Mouse (Mus musculus) liver, adult 2 months (tissue): Measurements from ENCODE around the gene Parpbp. TPM values are rescaled to one million over a fixed set of nuclear protein-coding genes. Genes with fewer than 3 reads are reported as not detected.
A peak's percentile ranks its signal among the peaks of the same experiment; 100 is the strongest.

Experiments used
- DNase-seq: peaks from one replicate; pipeline ENCODE4 v3.0.0-alpha.2; 2011; ENCODE audit warnings: low read depth, low spot score; ENCODE audit errors: extremely low read depth
- H3K27ac ChIP-seq: fragments of 200-500 bp; replicated peaks from 2 replicates; pipeline ENCODE4 v1.5.1; 2012; ENCODE audit warnings: low read depth, mild to moderate bottlenecking, control low read depth, inconsistent platforms, low read length; ENCODE audit not compliant: insufficient read depth
- H3K27me3 ChIP-seq: fragments of 200-500 bp; 2 replicates; pipeline ENCODE4 v1.6.1; 2012; ENCODE audit warnings: mild to moderate bottlenecking, moderate library complexity, low read length, inconsistent platforms; ENCODE audit not compliant: control insufficient read depth, insufficient read depth
- H3K36me3 ChIP-seq: fragments of 200-500 bp; 2 replicates; pipeline ENCODE4 v1.6.1; 2012; ENCODE audit warnings: low read length, inconsistent platforms; ENCODE audit not compliant: control insufficient read depth, insufficient read depth
- H3K4me1 ChIP-seq: fragments of 200-500 bp; 2 replicates; pipeline ENCODE4 v1.6.1; 2011; ENCODE audit warnings: low read length; ENCODE audit not compliant: control insufficient read depth, insufficient read depth
- H3K4me3 ChIP-seq: fragments of 200-500 bp; 2 replicates; pipeline ENCODE4 v1.5.1; 2011; ENCODE audit warnings: low read depth, mild to moderate bottlenecking, control low read depth, low read length, moderate library complexity; ENCODE audit not compliant: insufficient read depth
- H3K79me2 ChIP-seq: fragments of 200-500 bp; 2 replicates; pipeline ENCODE4 v1.6.1; 2012; ENCODE audit warnings: inconsistent platforms, mild to moderate bottlenecking, low read length, moderate library complexity; ENCODE audit not compliant: control insufficient read depth, insufficient read depth
- H3K9ac ChIP-seq: fragments of 200-500 bp; 2 replicates; pipeline ENCODE4 v1.6.1; 2012; ENCODE audit warnings: low read depth, mild to moderate bottlenecking, control low read depth, inconsistent platforms, low read length
- CTCF ChIP-seq: fragments of 200-500 bp; IDR thresholded peaks from 2 replicates; pipeline ENCODE4 v1.5.1; 2011; ENCODE audit warnings: low read depth, low read length, control low read depth
- POLR2A ChIP-seq: fragments of 200-500 bp; IDR thresholded peaks from 2 replicates; pipeline ENCODE4 v1.6.1; 2011; ENCODE audit warnings: low read length, control low read depth; ENCODE audit not compliant: insufficient read depth; ENCODE audit errors: extremely low read depth
- WGBS: fragments of 180-500 bp; shearing (Covaris S2); methylation state at CpG from one replicate; pipeline ENCODE4 v1.1.7; 2018; 5-methylcytosine and 5-hydroxymethylcytosine counted together
- polyA plus RNA-seq: library from polyadenylated mRNA; depleted of rRNA; stranded (reverse); fragments of >200 nt; gene quantifications from 2 replicates; pipeline ENCODE4 v1.2.3, GENCODE M21; 2012
- total RNA-seq: library from RNA; depleted of rRNA; stranded (reverse); fragments of >200 nt; gene quantifications from 2 replicates; pipeline ENCODE4 v1.2.3, GENCODE M21; 2014

The Parpbp gene
- total and polyA plus RNA-seq, 2 experiments = 0.02 to 0.09 TPM

GRCm38 (mm10) chr10:88151658-88152057 lies 4.9 kb upstream of the Parpbp start:
- no peak for DNase-seq
- no peak overlapping the region for H3K9ac ChIP-seq
- no peaks in the 10 kb centered on the region for H3K79me2 ChIP-seq
- 94% methylated on average over 6 of the region's 6 CpGs for WGBS
- peaks cover 23% of the 10 kb centered on the region for H3K36me3 ChIP-seq
- H3K27ac ChIP-seq = no peak overlapping the region
- no peak overlapping the region for H3K4me3 ChIP-seq
- TF ChIP-seq CTCF = no peak
- TF ChIP-seq POLR2A = no peak
- H3K4me1 ChIP-seq = no peaks in the 10 kb centered on the region; the same call in 1 of the 2 replicates
- no peaks in the 10 kb centered on the region for H3K27me3 ChIP-seq

- Histone ChIP-seq H3K36me3 (peaks cover 23% of the 10 kb centered on the region), H3K4me3 (no peak overlapping the region), H3K79me2 (no peaks in the 10 kb centered on the region), H3K27ac (no peak overlapping the region), H3K27me3 (no peaks in the 10 kb centered on the region), H3K9ac (no peak overlapping the region), H3K4me1 (no peaks in the 10 kb centered on the region; the same call in 1 of the 2 replicates)
- 86% methylated on average over 4 of the region's 4 CpGs for WGBS
- no peak for TF ChIP-seq POLR2A
- no peak for TF ChIP-seq CTCF
- DNase-seq = no peak
Measured at GRCm38 (mm10) chr10:88150381-88150780, 3.6 kb upstream of the Parpbp start.

- H3K4me3 ChIP-seq = peak overlapping the region; percentile 78
- H3K27ac ChIP-seq = no peak overlapping the region
- no peaks in the 10 kb centered on the region; the same call in 1 of the 2 replicates for H3K4me1 ChIP-seq
- no peaks in the 10 kb centered on the region for H3K27me3 ChIP-seq
- H3K36me3 ChIP-seq = peaks cover 5% of the 10 kb centered on the region
- 14% methylated on average over 7 of the region's 7 CpGs for WGBS
- DNase-seq = no peak
- TF ChIP-seq POLR2A (no peak), CTCF (no peak)
- H3K79me2 ChIP-seq = no peaks in the 10 kb centered on the region
- no peak overlapping the region for H3K9ac ChIP-seq
Measured at GRCm38 (mm10) chr10:88146187-88146586, 554 bp downstream of the Parpbp start.

- no peaks in the 10 kb centered on the region for H3K27me3 ChIP-seq
- TF ChIP-seq POLR2A (no peak), CTCF (no peak)
- 97% methylated on average over 16 of the region's 16 CpGs for WGBS
Measured at GRCm38 (mm10) chr10:88135630-88136029, 11.1 kb downstream of the Parpbp start.

GRCm38 (mm10) chr10:88119721-88120120 lies 27.0 kb downstream of the Parpbp start:
- Histone ChIP-seq H3K4me1 (no peaks in the 10 kb centered on the region), H3K79me2 (no peaks in the 10 kb centered on the region), H3K27me3 (no peaks in the 10 kb centered on the region), H3K36me3 (no peaks in the 10 kb centered on the region), H3K27ac (no peak overlapping the region), H3K4me3 (no peak overlapping the region), H3K9ac (no peak overlapping the region)
- TF ChIP-seq CTCF (0 out of 2 replicates have a peak, but pooled peaks have one; percentile 4), POLR2A (no peak)
- peak; percentile 2 for DNase-seq

More at GRCm38 (mm10) chr10:88135630-88136029, 11.1 kb downstream of the Parpbp start:
- H3K79me2 ChIP-seq = no peaks in the 10 kb centered on the region
- DNase-seq = no peak
- no peak overlapping the region for H3K4me3 ChIP-seq
- H3K9ac ChIP-seq = no peak overlapping the region
- no peaks in the 10 kb centered on the region for H3K36me3 ChIP-seq
- H3K4me1 ChIP-seq = no peaks in the 10 kb centered on the region
- no peak overlapping the region for H3K27ac ChIP-seq

GRCm38 (mm10) chr10:88113290-88113689 lies 33.5 kb downstream of the Parpbp start:
- no peak for DNase-seq
- Histone ChIP-seq H3K79me2 (no peaks in the 10 kb centered on the region), H3K36me3 (no peaks in the 10 kb centered on the region), H3K27me3 (no peaks in the 10 kb centered on the region), H3K4me1 (no peaks in the 10 kb centered on the region), H3K9ac (no peak overlapping the region), H3K4me3 (no peak overlapping the region), H3K27ac (no peak overlapping the region)
- 91% methylated on average over 2 of the region's 2 CpGs for WGBS
- TF ChIP-seq POLR2A = no peak
- TF ChIP-seq CTCF = no peak
